Mouse (Mus musculus) E14TG2a.4 (cell line): Measurements from ENCODE around the gene Kcna10.

Experiments used
- H3K27me3 ChIP-seq: 2 replicates; pipeline ENCODE4 v1.6.1; 2014; ENCODE audit warnings: low read length, control low read depth; ENCODE audit not compliant: insufficient read depth
- H3K36me3 ChIP-seq: 2 replicates; pipeline ENCODE4 v1.6.1; 2014; ENCODE audit warnings: low read length, control low read depth; ENCODE audit not compliant: insufficient read depth
- H3K4me1 ChIP-seq: replicated peaks from 2 replicates; pipeline ENCODE4 v1.6.1; 2014; ENCODE audit warnings: low read depth, low read length, control low read depth
- H3K4me3 ChIP-seq: replicated peaks from 2 replicates; pipeline ENCODE4 v1.5.1; 2014; ENCODE audit warnings: mild to moderate bottlenecking, low read length
- H3K9me3 ChIP-seq: 2 replicates; pipeline ENCODE4 v1.6.1; 2014; ENCODE audit warnings: low read length, control low read depth
- CTCF ChIP-seq: conservative IDR thresholded peaks from 2 replicates; pipeline ENCODE4 v1.5.1; 2014; ENCODE audit warnings: low read length
- NANOG ChIP-seq: IDR thresholded peaks from 2 replicates; pipeline ENCODE4 v1.6.1; 2014; ENCODE audit warnings: borderline replicate concordance, low read length, mixed read lengths
- POU5F1 ChIP-seq: IDR thresholded peaks from 2 replicates; pipeline ENCODE4 v1.6.1; 2014; ENCODE audit warnings: low read length, borderline replicate concordance

Kcna10 gene

GRCm38 (mm10) chr3:107206490-107207150 is 23.8 kb downstream of the Kcna10 start:
- no peaks in the 10 kb centered on the region for H3K9me3 ChIP-seq
- no peak for TF ChIP-seq POU5F1
- TF ChIP-seq NANOG, result no peak
- no peak for TF ChIP-seq CTCF
- no peaks in the 10 kb centered on the region for H3K36me3 ChIP-seq
- H3K27me3 ChIP-seq, result 0 out of 2 replicates have a peak, but pooled peaks cover 5% of the 10 kb centered on the region
- peaks cover 8% of the 10 kb centered on the region for H3K4me1 ChIP-seq
- no peak overlapping the region for H3K4me3 ChIP-seq

- H3K4me3 ChIP-seq, result no peak overlapping the region
- H3K4me1 ChIP-seq, result peaks cover 8% of the 10 kb centered on the region
- H3K27me3 ChIP-seq, result 0 out of 2 replicates have a peak, but pooled peaks cover 5% of the 10 kb centered on the region
- no peaks in the 10 kb centered on the region for H3K9me3 ChIP-seq
- no peaks in the 10 kb centered on the region for H3K36me3 ChIP-seq
- no peak for TF ChIP-seq NANOG
- TF ChIP-seq CTCF, result no peak
- TF ChIP-seq POU5F1, result no peak
These were observed 24.9 kb downstream of the Kcna10 start for GRCm38 (mm10) chr3:107207625-107208253.

GRCm38 (mm10) chr3:107214606-107215005 is 31.8 kb downstream of the Kcna10 start:
- 0 out of 2 replicates have a peak, but pooled peaks cover 8% of the 10 kb centered on the region for H3K27me3 ChIP-seq
- TF ChIP-seq NANOG (no peak), CTCF (no peak), POU5F1 (no peak)
- no peaks in the 10 kb centered on the region for H3K9me3 ChIP-seq
- no peaks in the 10 kb centered on the region for H3K4me1 ChIP-seq
- no peak overlapping the region for H3K4me3 ChIP-seq
- no peaks in the 10 kb centered on the region for H3K36me3 ChIP-seq

- no peaks in the 10 kb centered on the region for H3K4me1 ChIP-seq
- H3K4me3 ChIP-seq, result no peak overlapping the region
- TF ChIP-seq CTCF (no peak), POU5F1 (no peak), NANOG (no peak)
- H3K36me3 ChIP-seq, result no peaks in the 10 kb centered on the region
- no peaks in the 10 kb centered on the region for H3K9me3 ChIP-seq
- H3K27me3 ChIP-seq, result 0 out of 2 replicates have a peak, but pooled peaks cover 8% of the 10 kb centered on the region
These were observed 33.7 kb downstream of the Kcna10 start for GRCm38 (mm10) chr3:107216400-107217100.

GRCm38 (mm10) chr3:107217101-107217480 is 34.2 kb downstream of the Kcna10 start:
- no peak overlapping the region for H3K4me3 ChIP-seq
- TF ChIP-seq POU5F1 (no peak), CTCF (no peak), NANOG (no peak)
- H3K36me3 ChIP-seq, result no peaks in the 10 kb centered on the region
- 0 out of 2 replicates have a peak, but pooled peaks cover 8% of the 10 kb centered on the region for H3K27me3 ChIP-seq
- H3K9me3 ChIP-seq, result no peaks in the 10 kb centered on the region
- H3K4me1 ChIP-seq, result no peaks in the 10 kb centered on the region

GRCm38 (mm10) chr3:107218572-107218971 is 35.7 kb downstream of the Kcna10 start:
- no peaks in the 10 kb centered on the region for H3K36me3 ChIP-seq
- no peak overlapping the region for H3K4me3 ChIP-seq
- no peaks in the 10 kb centered on the region for H3K4me1 ChIP-seq
- TF ChIP-seq POU5F1, result no peak
- no peak for TF ChIP-seq CTCF
- no peak for TF ChIP-seq NANOG
- 0 out of 2 replicates have a peak, but pooled peaks cover 8% of the 10 kb centered on the region for H3K27me3 ChIP-seq
- no peaks in the 10 kb centered on the region for H3K9me3 ChIP-seq

GRCm38 (mm10) chr3:107221608-107222007 is 38.8 kb downstream of the Kcna10 start, which contains the start of gene Cym:
Gene Cym (minus strand): TSS chr3:107221732.
- H3K36me3 ChIP-seq, result no peaks in the 10 kb centered on the region
- no peaks in the 10 kb centered on the region for H3K4me1 ChIP-seq
- TF ChIP-seq NANOG, result no peak
- H3K4me3 ChIP-seq, result no peak within 1 kb of the TSS
- peaks cover 8% of the 10 kb centered on the region for H3K9me3 ChIP-seq
- H3K27me3 ChIP-seq, result 0 out of 2 replicates have a peak, but pooled peaks cover 8% of the 10 kb centered on the region

GRCm38 (mm10) chr3:107223230-107223629 is 40.4 kb downstream of the Kcna10 start:
- Histone ChIP-seq H3K4me1 (no peaks in the 10 kb centered on the region), H3K9me3 (peaks cover 8% of the 10 kb centered on the region), H3K27me3 (0 out of 2 replicates have a peak, but pooled peaks cover 8% of the 10 kb centered on the region), H3K36me3 (no peaks in the 10 kb centered on the region), H3K4me3 (no peak overlapping the region)
- TF ChIP-seq POU5F1 (no peak), CTCF (no peak), NANOG (no peak)
